Mouse (Mus musculus) adrenal gland, postnatal 4 days (tissue): Measurements from ENCODE around the gene Sult6b2. TPM values are rescaled to one million over a fixed set of nuclear protein-coding genes. Genes with fewer than 3 reads are reported as not detected.

ENCODE experiments used
- DNase-seq, 2 experiments: peaks; one replicate each; pipeline ENCODE4 v3.0.0; 2021 to 2022; ENCODE audit warnings: low spot score in 2 of 2, mixed read lengths in 2 of 2
- total RNA-seq, 2 experiments: library from RNA; stranded (reverse); gene quantifications; 2 replicates each; pipeline ENCODE4 v1.2.3; 2021

Gene Sult6b2
- total RNA-seq, 2 experiments from 2014 or later, result not detected

- no peak for DNase-seq
Observed at GRCm38 (mm10) chr6:142779812-142780573, 24.3 kb downstream of the Sult6b2 start.

GRCm38 (mm10) chr6:142779045-142779811 lies 25.1 kb downstream of the Sult6b2 start:
- no peak for DNase-seq

- DNase-seq, result no peak
Observed at GRCm38 (mm10) chr6:142776935-142777334, 27.4 kb downstream of the Sult6b2 start.

GRCm38 (mm10) chr6:142773566-142773965 lies 30.7 kb downstream of the Sult6b2 start:
- no peak for DNase-seq

- DNase-seq, result no peak
Observed at GRCm38 (mm10) chr6:142771643-142772042, 32.7 kb downstream of the Sult6b2 start.

GRCm38 (mm10) chr6:142769896-142770295 lies 34.4 kb downstream of the Sult6b2 start:
- no peak for DNase-seq

GRCm38 (mm10) chr6:142767305-142767704 lies 37.0 kb downstream of the Sult6b2 start:
- DNase-seq, result no peak

GRCm38 (mm10) chr6:142764933-142765332 lies 39.4 kb downstream of the Sult6b2 start:
- no peak for DNase-seq

- no peak for DNase-seq
Observed at GRCm38 (mm10) chr6:142759633-142760032, 44.7 kb downstream of the Sult6b2 start.

GRCm38 (mm10) chr6:142758562-142758961 lies 45.7 kb downstream of the Sult6b2 start:
- DNase-seq, result no peak

- no peak for DNase-seq
Observed at GRCm38 (mm10) chr6:142757976-142758375, 46.3 kb downstream of the Sult6b2 start.

GRCm38 (mm10) chr6:142757334-142757965 lies 46.9 kb downstream of the Sult6b2 start:
- DNase-seq, result no peak

GRCm38 (mm10) chr6:142756507-142757333 lies 47.6 kb downstream of the Sult6b2 start, which contains the start of gene Cmas:
Gene Cmas (plus strand): TSS chr6:142756686.
- DNase-seq, result peak; percentile 60 to 66

- no peak for DNase-seq
Observed at GRCm38 (mm10) chr6:142752331-142753246, 51.7 kb downstream of the Sult6b2 start.

GRCm38 (mm10) chr6:142751365-142751764 lies 52.9 kb downstream of the Sult6b2 start:
- no peak for DNase-seq

- no peak for DNase-seq
Observed at GRCm38 (mm10) chr6:142748057-142748708, 56.1 kb downstream of the Sult6b2 start.

- DNase-seq, result no peak
Observed at GRCm38 (mm10) chr6:142747165-142747564, 57.1 kb downstream of the Sult6b2 start.

GRCm38 (mm10) chr6:142746765-142747164 lies 57.5 kb downstream of the Sult6b2 start:
- DNase-seq, result no peak

GRCm38 (mm10) chr6:142745484-142745883 lies 58.8 kb downstream of the Sult6b2 start:
- DNase-seq, result no peak
